Mouse (Mus musculus): ENCODE data around the gene Mlc1. TPM values are rescaled to one million over a fixed set of nuclear protein-coding genes. Genes with fewer than 3 reads are reported as not detected.

Mlc1 gene
- 0.08 and 0.13 TPM in 2 replicates for polyA plus RNA-seq (2012; rRNA removed)

GRCm38 (mm10) chr15:88978281-88979137, at the start of gene Mlc1:
Gene Mlc1 (minus strand): TSS chr15:88979007.
- no peak for DNase-seq
- Histone ChIP-seq H3K27me3 (ENCODE audit: control insufficient read depth, insufficient read depth, low read length) (no peaks in the 10 kb centered on the region), H3K27ac (ENCODE audit: control insufficient read depth, insufficient read depth, low read length) (no peak within 1 kb of the TSS), H3K36me3 (ENCODE audit: control insufficient read depth, insufficient read depth, low read length) (no peaks in the 10 kb centered on the region), H3K4me1 (replicated peaks; ENCODE audit: control insufficient read depth, insufficient read depth, low read length) (no peaks in the 10 kb centered on the region), H3K4me3 (ENCODE audit: control insufficient read depth, insufficient read depth, low read length) (no peak within 1 kb of the TSS)
- WGBS = 86% methylated on average over 10 of the region's 10 CpGs
- TF ChIP-seq CTCF (IDR thresholded peaks at IDR 0.05; ENCODE audit: borderline replicate concordance, control insufficient read depth, extremely low read depth, insufficient read depth, low read length, poor library complexity) (no peak), POLR2A (IDR thresholded peaks at IDR 0.05; ENCODE audit: control insufficient read depth, extremely low read depth, insufficient read depth, low read length, poor library complexity) (no peak)

GRCm38 (mm10) chr15:89020492-89020891, 41.7 kb upstream of the Mlc1 start:
- no peak for TF ChIP-seq CTCF (IDR thresholded peaks at IDR 0.05; ENCODE audit: borderline replicate concordance, control insufficient read depth, extremely low read depth, insufficient read depth, low read length, poor library complexity)
- TF ChIP-seq POLR2A (IDR thresholded peaks at IDR 0.05; ENCODE audit: control insufficient read depth, extremely low read depth, insufficient read depth, low read length, poor library complexity) = no peak
- no peaks in the 10 kb centered on the region for H3K4me1 ChIP-seq (replicated peaks; ENCODE audit: control insufficient read depth, insufficient read depth, low read length)
- no peak overlapping the region for H3K27ac ChIP-seq (ENCODE audit: control insufficient read depth, insufficient read depth, low read length)
- no peak for DNase-seq
- H3K27me3 ChIP-seq (ENCODE audit: control insufficient read depth, insufficient read depth, low read length) = no peaks in the 10 kb centered on the region
- H3K36me3 ChIP-seq (ENCODE audit: control insufficient read depth, insufficient read depth, low read length) = no peaks in the 10 kb centered on the region
- WGBS = 84% methylated on average over 7 of the region's 7 CpGs
- no peak overlapping the region for H3K4me3 ChIP-seq (ENCODE audit: control insufficient read depth, insufficient read depth, low read length)

- WGBS = 83% methylated on average over 7 of the region's 7 CpGs
- Histone ChIP-seq H3K27ac (ENCODE audit: control insufficient read depth, insufficient read depth, low read length) (no peak overlapping the region), H3K4me1 (replicated peaks; ENCODE audit: control insufficient read depth, insufficient read depth, low read length) (no peaks in the 10 kb centered on the region), H3K27me3 (ENCODE audit: control insufficient read depth, insufficient read depth, low read length) (no peaks in the 10 kb centered on the region), H3K4me3 (ENCODE audit: control insufficient read depth, insufficient read depth, low read length) (no peak overlapping the region), H3K36me3 (ENCODE audit: control insufficient read depth, insufficient read depth, low read length) (no peaks in the 10 kb centered on the region)
- TF ChIP-seq POLR2A (IDR thresholded peaks at IDR 0.05; ENCODE audit: control insufficient read depth, extremely low read depth, insufficient read depth, low read length, poor library complexity) (no peak), CTCF (IDR thresholded peaks at IDR 0.05; ENCODE audit: borderline replicate concordance, control insufficient read depth, extremely low read depth, insufficient read depth, low read length, poor library complexity) (no peak)
- no peak for DNase-seq
Observed at GRCm38 (mm10) chr15:89020085-89020484, 41.3 kb upstream of the Mlc1 start.

- Histone ChIP-seq H3K36me3 (ENCODE audit: control insufficient read depth, insufficient read depth, low read length) (no peaks in the 10 kb centered on the region), H3K4me3 (ENCODE audit: control insufficient read depth, insufficient read depth, low read length) (no peak overlapping the region), H3K27me3 (ENCODE audit: control insufficient read depth, insufficient read depth, low read length) (no peaks in the 10 kb centered on the region), H3K4me1 (replicated peaks; ENCODE audit: control insufficient read depth, insufficient read depth, low read length) (no peaks in the 10 kb centered on the region), H3K27ac (ENCODE audit: control insufficient read depth, insufficient read depth, low read length) (no peak overlapping the region)
- WGBS = 92% methylated on average over 3 of the region's 3 CpGs
- TF ChIP-seq CTCF (IDR thresholded peaks at IDR 0.05; ENCODE audit: borderline replicate concordance, control insufficient read depth, extremely low read depth, insufficient read depth, low read length, poor library complexity) (no peak), POLR2A (IDR thresholded peaks at IDR 0.05; ENCODE audit: control insufficient read depth, extremely low read depth, insufficient read depth, low read length, poor library complexity) (no peak)
- no peak for DNase-seq
Observed at GRCm38 (mm10) chr15:89016722-89017121, 37.9 kb upstream of the Mlc1 start.

- H3K27ac ChIP-seq (ENCODE audit: control insufficient read depth, insufficient read depth, low read length) = no peak overlapping the region
- WGBS = 90% methylated on average over 5 of the region's 5 CpGs
- no peaks in the 10 kb centered on the region for H3K27me3 ChIP-seq (ENCODE audit: control insufficient read depth, insufficient read depth, low read length)
- no peaks in the 10 kb centered on the region for H3K36me3 ChIP-seq (ENCODE audit: control insufficient read depth, insufficient read depth, low read length)
- no peaks in the 10 kb centered on the region for H3K4me1 ChIP-seq (replicated peaks; ENCODE audit: control insufficient read depth, insufficient read depth, low read length)
- no peak for DNase-seq
- TF ChIP-seq CTCF (IDR thresholded peaks at IDR 0.05; ENCODE audit: borderline replicate concordance, control insufficient read depth, extremely low read depth, insufficient read depth, low read length, poor library complexity) = no peak
- TF ChIP-seq POLR2A (IDR thresholded peaks at IDR 0.05; ENCODE audit: control insufficient read depth, extremely low read depth, insufficient read depth, low read length, poor library complexity) = no peak
- H3K4me3 ChIP-seq (ENCODE audit: control insufficient read depth, insufficient read depth, low read length) = no peak overlapping the region
Observed at GRCm38 (mm10) chr15:89007781-89008180, 29.0 kb upstream of the Mlc1 start.

GRCm38 (mm10) chr15:89007002-89007401, 28.2 kb upstream of the Mlc1 start:
- H3K4me1 ChIP-seq (replicated peaks; ENCODE audit: control insufficient read depth, insufficient read depth, low read length) = no peaks in the 10 kb centered on the region
- no peaks in the 10 kb centered on the region for H3K36me3 ChIP-seq (ENCODE audit: control insufficient read depth, insufficient read depth, low read length)
- TF ChIP-seq POLR2A (IDR thresholded peaks at IDR 0.05; ENCODE audit: control insufficient read depth, extremely low read depth, insufficient read depth, low read length, poor library complexity) (no peak), CTCF (IDR thresholded peaks at IDR 0.05; ENCODE audit: borderline replicate concordance, control insufficient read depth, extremely low read depth, insufficient read depth, low read length, poor library complexity) (no peak)
- DNase-seq = no peak
- WGBS = 95% methylated on average over 7 of the region's 7 CpGs
- no peak overlapping the region for H3K27ac ChIP-seq (ENCODE audit: control insufficient read depth, insufficient read depth, low read length)
- no peak overlapping the region for H3K4me3 ChIP-seq (ENCODE audit: control insufficient read depth, insufficient read depth, low read length)
- no peaks in the 10 kb centered on the region for H3K27me3 ChIP-seq (ENCODE audit: control insufficient read depth, insufficient read depth, low read length)
